Mouse (Mus musculus) small intestine, adult 2 months (tissue): Measurements from ENCODE around the gene Hebp2.

ENCODE experiments used
- CTCF ChIP-seq: fragments of 200-500 bp; IDR thresholded peaks from 2 replicates; pipeline ENCODE4 v1.5.1; 2012; ENCODE audit warnings: low read depth, mild to moderate bottlenecking, control low read depth, inconsistent platforms, low read length, moderate library complexity, mixed read lengths; ENCODE audit not compliant: insufficient replicate concordance, insufficient read length; ENCODE audit errors: extremely low read depth
- POLR2A ChIP-seq: fragments of 200-500 bp; IDR thresholded peaks from 2 replicates; pipeline ENCODE4 v1.6.1; 2012; ENCODE audit warnings: low read depth, mild to moderate bottlenecking, control low read depth, inconsistent platforms, low read length, moderate library complexity

DNA sequence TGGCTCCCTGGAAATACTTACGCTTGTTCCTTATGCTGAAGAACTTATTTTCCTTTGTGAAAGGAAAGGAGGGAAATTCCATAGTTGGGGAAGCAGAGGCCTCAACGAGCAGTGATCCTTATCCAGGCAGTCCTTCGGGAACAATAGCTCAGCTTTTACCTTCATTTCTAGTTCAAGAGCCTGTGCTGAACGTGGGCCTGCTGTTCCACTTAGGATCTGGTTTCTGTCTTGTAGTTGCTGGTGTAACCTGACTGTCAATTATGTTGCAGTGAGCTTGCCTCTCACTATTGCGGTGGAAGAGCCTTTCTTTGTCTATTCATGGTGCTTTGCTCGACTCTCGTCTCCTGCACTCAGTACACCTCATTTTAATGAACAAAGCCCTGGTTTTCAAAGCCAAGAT, 51.6 kb downstream of the Hebp2 start:
- no peak for TF ChIP-seq POLR2A
- no peak for TF ChIP-seq CTCF
